ENCODE assay signal across 15 mouse cellular contexts in genomic region chr2:27327886-27328285, GRCm38 (mm10).
DNase-seq lines count a peak whose midpoint lies in the region; ATAC-seq and TF ChIP-seq lines count a peak whose summit lies in the region.
"Had no signal": no experiment of that assay in that cellular context is flagged by ENCODE, and none has a peak within 500 bp of the region (broad histone marks: within the 10 kb centered on the region; RNA-seq: fewer than 3 reads in every experiment).

No protein-coding gene starts in this region.

- H3K27me3 ChIP-seq in heart, embryonic 13.5 days (replicated peaks) = no peaks in the 10 kb centered on the region
- H3K27me3 ChIP-seq in liver, adult 2 months (ENCODE audit: control insufficient read depth, insufficient read depth, low read length) = no peaks in the 10 kb centered on the region
- no peaks in the 10 kb centered on the region for H3K27me3 ChIP-seq in liver, embryonic 12.5 days (replicated peaks)
- H3K27me3 ChIP-seq: hindbrain, embryonic 15.5 days; limb, embryonic 12.5 days had no signal

- H3K27ac ChIP-seq in heart, embryonic 13.5 days (replicated peaks) = peak overlapping the region; percentile 63
- H3K27ac ChIP-seq in liver, adult 2 months (replicated peaks; ENCODE audit: insufficient read depth, low read depth, low read length) = peak overlapping the region; percentile 81
- H3K27ac ChIP-seq in liver, embryonic 12.5 days = peak overlapping the region; percentile 38; the same call in 1 of the 2 replicates
- H3K27ac ChIP-seq: hindbrain, embryonic 15.5 days; limb, embryonic 12.5 days had no signal

- H3K79me2 ChIP-seq in liver, adult 2 months (ENCODE audit: control insufficient read depth, insufficient read depth, low read length) = peaks cover 34% of the 10 kb centered on the region

- TF ChIP-seq POLR2A in liver, adult 2 months (IDR thresholded peaks at IDR 0.05; ENCODE audit: extremely low read depth, insufficient read depth, low read length) = no peak

- H3K9me3 ChIP-seq in heart, embryonic 13.5 days = no peaks in the 10 kb centered on the region
- H3K9me3 ChIP-seq in liver, embryonic 12.5 days (replicated peaks) = no peaks in the 10 kb centered on the region
- H3K9me3 ChIP-seq: G1E; hindbrain, embryonic 15.5 days; limb, embryonic 12.5 days; megakaryocyte, embryonic 14.5 days had no signal

- H3K4me3 ChIP-seq in heart, embryonic 13.5 days = no peak overlapping the region
- H3K4me3 ChIP-seq in liver, adult 2 months (ENCODE audit: insufficient read depth, low read depth, low read length) = no peak overlapping the region
- H3K4me3 ChIP-seq in liver, embryonic 12.5 days = no peak overlapping the region
- H3K4me3 ChIP-seq: hindbrain, embryonic 15.5 days; limb, embryonic 12.5 days; megakaryocyte, embryonic 14.5 days had no signal

- peaks cover 79% of the 10 kb centered on the region for H3K4me1 ChIP-seq in heart, embryonic 13.5 days
- peaks cover 32% of the 10 kb centered on the region for H3K4me1 ChIP-seq in liver, adult 2 months (ENCODE audit: control insufficient read depth, insufficient read depth, low read length)
- peaks cover 64% of the 10 kb centered on the region for H3K4me1 ChIP-seq in liver, embryonic 12.5 days

- no peak for TF ChIP-seq CTCF in liver, adult 2 months (IDR thresholded peaks at IDR 0.05; ENCODE audit: low read depth, low read length)

- intact Hi-C loops in heart, postnatal 14 days (cut with DNase I) = no loop called here

- DNase-seq in heart, postnatal 14 days = no peak
- peak; percentile 36 for DNase-seq in liver, adult 2 months (ENCODE audit: extremely low read depth, low read depth, low spot score)
- no peak for DNase-seq in liver
- peak; percentile 34 for DNase-seq in lung, postnatal 14 days
- no peak for DNase-seq in urinary bladder, postnatal 14 days (ENCODE audit: low spot score)
- no peak for DNase-seq in layer of hippocampus, adult 9-11 months
- DNase-seq: cerebellum, postnatal 25 days; layer of hippocampus, postnatal 36 days; thymus, postnatal 14 days had no signal

- WGBS in heart, embryonic 13.5 days = 63% methylated on average over 4 of the region's 4 CpGs
- WGBS in liver, adult 2 months = 24% methylated on average over 4 of the region's 4 CpGs
- 57% methylated on average over 4 of the region's 4 CpGs for WGBS in liver, embryonic 12.5 days (ENCODE audit: insufficient replicate concordance)

- no peak for ATAC-seq in heart, embryonic 13.5 days (ENCODE audit: extremely low read depth, insufficient number of reproducible peaks, low FRiP score, low TSS enrichment)
- no peak for ATAC-seq in liver, embryonic 12.5 days

- H3K4me2 ChIP-seq in heart, embryonic 13.5 days = no peak overlapping the region
- H3K4me2 ChIP-seq in liver, embryonic 12.5 days = no peak overlapping the region
- H3K4me2 ChIP-seq: hindbrain, embryonic 15.5 days; limb, embryonic 12.5 days had no signal

- H3K9ac ChIP-seq in heart, embryonic 13.5 days = 0 out of 2 replicates have a peak overlapping the region, but pooled peaks have one; percentile 44
- no peak overlapping the region for H3K9ac ChIP-seq in liver, adult 2 months (ENCODE audit: low read depth, low read length)
- no peak overlapping the region for H3K9ac ChIP-seq in liver, embryonic 12.5 days
- H3K9ac ChIP-seq: hindbrain, embryonic 15.5 days; limb, embryonic 12.5 days had no signal

- H3K36me3 ChIP-seq in heart, embryonic 13.5 days = no peaks in the 10 kb centered on the region
- no peaks in the 10 kb centered on the region for H3K36me3 ChIP-seq in liver, adult 2 months (ENCODE audit: control insufficient read depth, insufficient read depth, low read length)
- no peaks in the 10 kb centered on the region for H3K36me3 ChIP-seq in liver, embryonic 12.5 days
- H3K36me3 ChIP-seq: G1E; hindbrain, embryonic 15.5 days; limb, embryonic 12.5 days had no signal

Comparison
In these comparisons a context has a peak if more than half of its experiments do, and no peak if none do; other contexts are left out.
1. DNase-seq: peak in liver, adult 2 months (single experiment) and lung, postnatal 14 days (single experiment); none in heart, postnatal 14 days (0 of 2), liver (single experiment), urinary bladder, postnatal 14 days (single experiment) and layer of hippocampus, adult 9-11 months (single experiment).
2. Peak in every context shown above with its lines, with median percentiles within 50 percentile points of each other: H3K27ac ChIP-seq.